Mouse (Mus musculus) liver, adult 2 months (tissue): ENCODE measurements around the gene Dupd1. TPM values are rescaled to one million over a fixed set of nuclear protein-coding genes. Genes with fewer than 3 reads are reported as not detected.

Source experiments
- DNase-seq: peaks from one replicate; pipeline ENCODE4 v3.0.0-alpha.2; 2011; ENCODE audit warnings: low read depth, low spot score; ENCODE audit errors: extremely low read depth
- H3K27ac ChIP-seq: fragments of 200-500 bp; replicated peaks from 2 replicates; pipeline ENCODE4 v1.5.1; 2012; ENCODE audit warnings: low read depth, mild to moderate bottlenecking, control low read depth, inconsistent platforms, low read length; ENCODE audit not compliant: insufficient read depth
- H3K27me3 ChIP-seq: fragments of 200-500 bp; 2 replicates; pipeline ENCODE4 v1.6.1; 2012; ENCODE audit warnings: mild to moderate bottlenecking, moderate library complexity, low read length, inconsistent platforms; ENCODE audit not compliant: control insufficient read depth, insufficient read depth
- H3K36me3 ChIP-seq: fragments of 200-500 bp; 2 replicates; pipeline ENCODE4 v1.6.1; 2012; ENCODE audit warnings: low read length, inconsistent platforms; ENCODE audit not compliant: control insufficient read depth, insufficient read depth
- H3K4me1 ChIP-seq: fragments of 200-500 bp; 2 replicates; pipeline ENCODE4 v1.6.1; 2011; ENCODE audit warnings: low read length; ENCODE audit not compliant: control insufficient read depth, insufficient read depth
- H3K4me3 ChIP-seq: fragments of 200-500 bp; 2 replicates; pipeline ENCODE4 v1.5.1; 2011; ENCODE audit warnings: low read depth, mild to moderate bottlenecking, control low read depth, low read length, moderate library complexity; ENCODE audit not compliant: insufficient read depth
- H3K79me2 ChIP-seq: fragments of 200-500 bp; 2 replicates; pipeline ENCODE4 v1.6.1; 2012; ENCODE audit warnings: inconsistent platforms, mild to moderate bottlenecking, low read length, moderate library complexity; ENCODE audit not compliant: control insufficient read depth, insufficient read depth
- H3K9ac ChIP-seq: fragments of 200-500 bp; 2 replicates; pipeline ENCODE4 v1.6.1; 2012; ENCODE audit warnings: low read depth, mild to moderate bottlenecking, control low read depth, inconsistent platforms, low read length
- CTCF ChIP-seq: fragments of 200-500 bp; IDR thresholded peaks from 2 replicates; pipeline ENCODE4 v1.5.1; 2011; ENCODE audit warnings: low read depth, low read length, control low read depth
- POLR2A ChIP-seq: fragments of 200-500 bp; IDR thresholded peaks from 2 replicates; pipeline ENCODE4 v1.6.1; 2011; ENCODE audit warnings: low read length, control low read depth; ENCODE audit not compliant: insufficient read depth; ENCODE audit errors: extremely low read depth
- WGBS: fragments of 180-500 bp; shearing (Covaris S2); methylation state at CpG from one replicate; pipeline ENCODE4 v1.1.7; 2018; 5-methylcytosine and 5-hydroxymethylcytosine counted together
- polyA plus RNA-seq: library from polyadenylated mRNA; depleted of rRNA; stranded (reverse); fragments of >200 nt; gene quantifications from 2 replicates; pipeline ENCODE4 v1.2.3, GENCODE M21; 2012; rRNA removed
- total RNA-seq: library from RNA; depleted of rRNA; stranded (reverse); fragments of >200 nt; gene quantifications from 2 replicates; pipeline ENCODE4 v1.2.3, GENCODE M21; 2014; rRNA removed

Gene Dupd1
- total RNA-seq: not detected in 2 replicates
- not detected in 2 replicates for polyA plus RNA-seq

DNA sequence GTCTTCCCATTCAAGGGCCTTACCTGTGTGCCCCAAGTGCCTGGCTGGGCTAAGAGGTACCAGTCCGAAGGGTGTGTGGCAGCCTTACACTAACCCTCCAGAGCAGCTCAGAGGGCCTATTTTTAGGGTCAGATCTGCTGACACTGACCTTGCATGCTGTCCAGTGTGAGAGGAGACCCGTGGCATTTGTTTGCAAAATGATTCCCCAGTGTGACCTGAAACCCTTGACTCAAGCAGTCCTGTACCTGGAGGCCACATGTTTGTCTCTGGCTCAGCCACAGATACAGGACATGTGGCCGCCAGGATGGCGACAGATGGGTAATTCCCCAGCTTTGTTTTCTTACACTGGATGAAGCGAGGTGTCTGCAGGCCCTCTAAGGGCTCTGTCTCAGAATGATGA, at the start of gene Dupd1:
Gene Dupd1 (minus strand): TSS at position 91 of the 400 bp plus-strand sequence.
- H3K4me3 ChIP-seq: no peak within 1 kb of the TSS
- H3K27me3 ChIP-seq: no peaks in the 10 kb centered on the region
- no peak for TF ChIP-seq POLR2A
- no peak for TF ChIP-seq CTCF
- no peak for DNase-seq
- no peaks in the 10 kb centered on the region for H3K36me3 ChIP-seq
- H3K9ac ChIP-seq: no peak within 1 kb of the TSS
- H3K4me1 ChIP-seq: no peaks in the 10 kb centered on the region
- 75% methylated on average over 5 of the region's 5 CpGs for WGBS
- no peaks in the 10 kb centered on the region for H3K79me2 ChIP-seq
- no peak within 1 kb of the TSS for H3K27ac ChIP-seq

DNA sequence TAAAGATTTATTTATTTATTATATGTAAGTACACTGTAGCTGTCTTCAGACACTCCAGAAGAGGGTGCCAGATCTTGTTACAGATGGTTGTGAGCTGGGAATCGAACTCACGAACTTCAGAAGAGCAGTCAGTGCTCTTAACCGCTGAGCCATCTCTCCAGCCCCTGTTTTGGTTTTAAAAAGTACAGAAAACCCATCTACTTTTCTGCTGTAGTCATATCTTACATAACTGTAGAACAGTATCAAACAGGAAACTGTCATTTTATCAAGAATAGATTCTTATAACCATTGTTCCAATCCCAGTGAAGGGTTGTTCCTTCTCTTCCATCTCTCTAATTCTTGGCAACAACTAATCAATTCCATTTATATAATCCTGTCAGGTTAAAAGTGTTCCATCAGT, 49.4 kb upstream of the Dupd1 start:
- no peak overlapping the region for H3K27ac ChIP-seq
- peaks cover 23% of the 10 kb centered on the region for H3K4me1 ChIP-seq
- H3K4me3 ChIP-seq: no peak overlapping the region
- no peak for DNase-seq
- H3K79me2 ChIP-seq: peaks cover 39% of the 10 kb centered on the region
- no peaks in the 10 kb centered on the region for H3K36me3 ChIP-seq
- no peak overlapping the region for H3K9ac ChIP-seq
- TF ChIP-seq CTCF (no peak), POLR2A (no peak)
- WGBS: 84% methylated on average over 3 of the region's 3 CpGs
- no peaks in the 10 kb centered on the region for H3K27me3 ChIP-seq

DNA sequence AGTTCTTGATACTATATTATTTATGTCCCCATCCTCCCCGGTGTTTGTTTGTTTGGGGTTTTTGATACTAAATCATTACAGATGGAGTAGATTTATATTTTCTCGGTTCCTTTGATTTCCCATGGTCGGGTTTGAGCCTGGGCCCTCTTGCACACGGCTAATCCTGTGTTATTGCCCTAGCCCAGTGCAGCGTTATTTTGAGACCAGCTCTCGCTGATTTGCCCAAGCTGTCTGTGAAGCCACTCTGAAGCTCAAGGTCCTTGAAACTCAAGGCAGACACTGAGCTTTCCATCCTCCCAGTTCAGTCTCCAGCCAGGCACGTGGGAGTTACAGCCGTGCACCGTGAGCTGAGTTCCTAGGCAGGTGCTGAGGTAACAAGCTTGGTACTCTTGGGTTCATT, 47.2 kb upstream of the Dupd1 start:
- Histone ChIP-seq H3K79me2 (peaks cover 33% of the 10 kb centered on the region), H3K4me1 (peaks cover 25% of the 10 kb centered on the region), H3K27me3 (no peaks in the 10 kb centered on the region), H3K36me3 (no peaks in the 10 kb centered on the region), H3K4me3 (no peak overlapping the region), H3K27ac (no peak overlapping the region), H3K9ac (no peak overlapping the region)
- no peak for DNase-seq
- 91% methylated on average over 9 of the region's 9 CpGs for WGBS
- TF ChIP-seq POLR2A (no peak), CTCF (no peak)

DNA sequence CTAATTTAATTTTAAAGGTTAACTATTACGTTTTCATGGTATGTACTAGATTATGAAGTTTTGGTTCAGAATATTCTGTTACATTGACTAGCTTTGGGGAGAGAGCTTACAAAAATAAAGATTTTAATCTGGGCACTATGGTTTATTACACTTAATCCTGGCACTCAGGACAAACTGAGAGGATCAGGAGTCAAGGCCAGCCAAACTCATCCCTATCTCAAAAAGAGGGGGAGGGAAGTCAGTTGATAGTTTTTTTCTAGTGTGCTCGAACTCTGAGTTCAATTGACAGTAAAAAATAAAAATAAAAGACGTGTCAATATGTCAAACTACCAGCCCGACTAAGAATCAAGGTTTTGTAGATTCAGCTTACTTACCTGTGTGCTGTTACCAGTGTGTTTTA, 39.0 kb upstream of the Dupd1 start:
- Histone ChIP-seq H3K4me1 (peaks cover 16% of the 10 kb centered on the region), H3K27ac (peak overlapping the region; percentile 67), H3K9ac (no peak overlapping the region), H3K36me3 (no peaks in the 10 kb centered on the region), H3K79me2 (peaks cover 13% of the 10 kb centered on the region; the same call in 1 of the 2 replicates), H3K4me3 (peak overlapping the region; percentile 60; the same call in 1 of the 2 replicates), H3K27me3 (no peaks in the 10 kb centered on the region)
- peak; percentile 87 for DNase-seq
- TF ChIP-seq POLR2A (no peak), CTCF (no peak)
- whole genome bisulfite sequencing: 19% methylated on average over 4 of the region's 4 CpGs

DNA sequence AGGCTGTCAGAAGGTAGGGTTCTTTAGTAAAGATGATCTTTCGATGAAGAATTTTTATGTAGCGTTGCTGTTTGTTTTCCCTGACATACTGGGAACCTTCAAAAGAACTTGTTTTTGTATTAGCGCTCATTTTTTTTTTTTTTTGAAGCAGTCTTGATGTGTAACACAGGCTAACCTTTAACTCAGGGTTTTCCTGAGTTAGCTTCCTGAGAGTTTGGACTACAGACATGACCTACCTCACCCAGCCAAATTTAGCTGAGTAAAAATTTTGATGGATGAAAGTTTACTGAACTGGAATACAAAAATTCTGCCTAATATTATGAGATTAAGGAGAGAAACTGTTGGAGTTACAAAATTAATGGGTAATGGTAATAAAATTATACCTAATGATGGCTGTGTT, 38.0 kb upstream of the Dupd1 start:
- no peak overlapping the region for H3K4me3 ChIP-seq
- no peaks in the 10 kb centered on the region for H3K36me3 ChIP-seq
- peak; percentile 71 for DNase-seq
- H3K9ac ChIP-seq: no peak overlapping the region
- no peaks in the 10 kb centered on the region for H3K27me3 ChIP-seq
- H3K27ac ChIP-seq: peak overlapping the region; percentile 73
- H3K79me2 ChIP-seq: peaks cover 13% of the 10 kb centered on the region; the same call in 1 of the 2 replicates
- peaks cover 15% of the 10 kb centered on the region for H3K4me1 ChIP-seq
- 20% methylated on average over 3 of the region's 3 CpGs for WGBS
- TF ChIP-seq CTCF (no peak), POLR2A (no peak)

DNA sequence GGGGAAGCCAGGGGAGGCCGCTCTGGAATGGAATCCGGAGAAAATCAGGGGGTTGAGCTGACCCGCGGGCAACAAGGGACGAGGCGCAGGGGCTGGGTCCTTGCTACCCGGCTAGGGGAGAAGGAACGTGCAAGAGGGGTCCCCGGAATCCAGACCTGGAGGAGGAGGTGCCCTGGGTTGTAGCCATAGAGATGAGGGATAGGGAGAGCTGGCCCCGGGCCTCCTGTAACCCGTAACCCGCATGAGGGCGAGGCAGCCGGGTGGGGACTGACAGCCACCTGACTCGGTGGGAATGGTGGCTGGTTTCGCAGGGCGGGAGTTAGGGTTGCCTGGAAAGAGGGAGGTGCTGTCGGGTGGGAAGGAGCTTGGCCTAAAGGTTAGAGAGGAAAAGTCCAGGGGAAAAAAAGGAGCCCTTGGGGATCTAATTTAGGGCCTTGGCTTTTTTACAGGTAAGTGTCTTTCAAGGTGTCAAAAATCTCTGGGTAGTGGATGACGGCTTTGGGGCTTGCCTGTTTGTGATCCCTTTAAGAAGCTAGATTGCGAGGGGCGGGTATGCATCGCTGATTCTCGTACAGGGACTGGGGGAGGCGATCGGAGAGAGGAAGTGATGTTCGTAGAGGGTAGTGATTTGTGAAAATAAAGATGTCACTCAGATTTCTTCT, 36.6 kb upstream of the Dupd1 start, which contains the start of gene Dusp13:
Gene Dusp13 (minus strand): TSS at position 301 of the 662 bp plus-strand sequence.
- Histone ChIP-seq H3K27ac (peak within 1 kb of the TSS; percentile 84), H3K9ac (peak within 1 kb of the TSS; percentile 91), H3K4me3 (peak within 1 kb of the TSS; percentile 86), H3K4me1 (peaks cover 12% of the 10 kb centered on the region), H3K27me3 (no peaks in the 10 kb centered on the region), H3K36me3 (no peaks in the 10 kb centered on the region), H3K79me2 (peaks cover 11% of the 10 kb centered on the region; the same call in 1 of the 2 replicates)
- DNase-seq: peak; percentile 70
- no peak for TF ChIP-seq POLR2A
- no peak for TF ChIP-seq CTCF
- under 1% methylated on average over 26 of the region's 26 CpGs for WGBS
